Mouse (Mus musculus) CH12.LX (cell line): Measurements from ENCODE around the gene March7.

Source experiments
- CTCF ChIP-seq, 2 experiments: IDR thresholded peaks in 1 of 2; conservative IDR thresholded peaks in 1 of 2; 2 replicates each; pipeline ENCODE4 v1.5.1; 2011 to 2012; ENCODE audit warnings: low read depth in 2 of 2, low read length in 2 of 2, improper control_type of control experiment in 1 of 2, inconsistent platforms in 1 of 2, mild to moderate bottlenecking in 1 of 2, moderate library complexity in 1 of 2
- GABPA ChIP-seq: IDR thresholded peaks from 2 replicates; pipeline ENCODE4 v1.6.1; 2012; ENCODE audit warnings: low read depth, low read length, improper control_type of control experiment, inconsistent platforms; ENCODE audit not compliant: insufficient replicate concordance
- JUND ChIP-seq: conservative IDR thresholded peaks from 2 replicates; pipeline ENCODE4 v1.6.1; 2011; ENCODE audit warnings: low read depth, low read length, improper control_type of control experiment
- KAT2A ChIP-seq: IDR thresholded peaks from 2 replicates; pipeline ENCODE4 v1.6.1; 2012; ENCODE audit warnings: low read length, improper control_type of control experiment, inconsistent platforms; ENCODE audit not compliant: insufficient replicate concordance
- MAFK ChIP-seq: IDR thresholded peaks from 2 replicates; pipeline ENCODE4 v1.6.1; 2011; ENCODE audit warnings: low read length, improper control_type of control experiment; ENCODE audit not compliant: insufficient replicate concordance
- MAX ChIP-seq: IDR thresholded peaks from 2 replicates; pipeline ENCODE4 v1.6.1; 2011; ENCODE audit warnings: low read length, improper control_type of control experiment
- MXI1 ChIP-seq: IDR thresholded peaks from 2 replicates; pipeline ENCODE4 v1.6.1; 2011; ENCODE audit warnings: mild to moderate bottlenecking, low read depth, low read length, improper control_type of control experiment
- NELFE ChIP-seq: IDR thresholded peaks from 2 replicates; pipeline ENCODE4 v1.6.1; 2011; ENCODE audit warnings: low read depth, low read length, improper control_type of control experiment
- POLR2A ChIP-seq: IDR thresholded peaks from 2 replicates; pipeline ENCODE4 v1.6.1; 2011; ENCODE audit warnings: low read depth, mild to moderate bottlenecking, improper control_type of control experiment, low read length
- TBP ChIP-seq: conservative IDR thresholded peaks from 2 replicates; pipeline ENCODE4 v1.6.1; 2011; ENCODE audit warnings: low read depth, low read length, improper control_type of control experiment
- ZKSCAN1 ChIP-seq: IDR thresholded peaks from 2 replicates; pipeline ENCODE4 v1.6.1; 2012; ENCODE audit warnings: low read depth, inconsistent platforms, low read length, improper control_type of control experiment, borderline replicate concordance

GRCm38 (mm10) chr2:60209122-60209611 lies 520 bp upstream of the March7 start:
- TF ChIP-seq TBP (no peak), ZKSCAN1 (no peak), CTCF (conservative IDR thresholded peaks at IDR 0.05 in 1 of 2, IDR thresholded peaks at IDR 0.05 in 1 of 2; ENCODE audit: low read depth in 2 of 2, low read length in 2 of 2) (no peak), MAX (no peak), MXI1 (no peak; the same call in none of the 2 replicates), GABPA (no peak), MAFK (no peak), KAT2A (no peak), POLR2A (no peak), NELFE (no peak), JUND (no peak)
